Mouse (Mus musculus): ENCODE measurements around the gene Ptprq. TPM values are rescaled to one million over a fixed set of nuclear protein-coding genes. Genes with fewer than 3 reads are reported as not detected.

The Ptprq gene
- polyA plus RNA-seq, 1 experiment, result 1.4 TPM

DNA sequence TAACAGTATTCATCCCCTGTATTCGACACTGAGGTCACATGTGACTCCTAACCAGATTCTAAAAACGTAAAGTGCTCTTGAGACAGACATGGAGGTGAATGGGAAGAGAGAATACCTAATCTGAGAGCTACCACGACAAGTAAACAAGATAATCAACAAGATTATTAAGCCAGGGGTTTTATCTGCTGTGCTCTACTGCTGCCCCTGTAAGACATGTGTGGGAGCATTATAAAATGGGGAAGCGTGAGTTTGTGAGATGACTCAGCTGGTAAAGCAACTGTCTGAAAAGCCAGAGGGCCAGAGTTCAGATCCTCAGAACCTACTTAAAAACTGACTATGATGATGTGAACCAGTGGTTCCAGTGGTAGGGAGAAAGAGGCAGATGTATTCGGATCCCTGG is 22.7 kb downstream of the Ptprq start:
- Histone ChIP-seq H3K4me3 (ENCODE audit: control insufficient read depth, low read depth, low read length) (no peak overlapping the region), H3K36me3 (ENCODE audit: control insufficient read depth, insufficient read depth, low read length) (no peaks in the 10 kb centered on the region), H3K27ac (ENCODE audit: control insufficient read depth, insufficient read depth, low read depth, low read length) (no peak overlapping the region), H3K4me1 (ENCODE audit: control insufficient read depth, insufficient read depth, low read length) (no peaks in the 10 kb centered on the region), H3K27me3 (ENCODE audit: control insufficient read depth, insufficient read depth, low read length) (no peaks in the 10 kb centered on the region)
- TF ChIP-seq POLR2A (IDR thresholded peaks at IDR 0.05; ENCODE audit: control insufficient read depth, low read depth, low read length) (no peak), CTCF (IDR thresholded peaks at IDR 0.05; ENCODE audit: control insufficient read depth, insufficient read depth, insufficient replicate concordance, low read depth, low read length) (no peak)

DNA sequence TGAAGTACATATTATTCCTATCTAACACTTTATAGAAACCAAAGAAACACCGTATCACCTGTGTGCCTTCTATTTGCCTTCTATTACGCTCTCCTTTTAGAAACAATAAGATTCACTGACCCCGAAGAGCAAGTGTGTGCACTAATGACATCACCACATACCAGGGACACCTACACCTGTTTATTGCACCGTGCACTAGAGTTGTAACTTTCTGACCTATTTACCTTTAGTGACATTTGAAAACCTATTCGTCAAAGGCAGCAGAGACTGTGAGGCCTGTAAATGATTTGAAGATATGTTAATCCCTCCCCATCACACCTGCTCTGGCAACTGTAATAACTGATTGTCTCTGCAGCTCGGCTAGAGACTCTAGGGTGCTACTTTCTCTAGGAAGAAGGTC is 32.5 kb downstream of the Ptprq start:
- H3K27ac ChIP-seq (ENCODE audit: control insufficient read depth, insufficient read depth, low read depth, low read length), result no peak overlapping the region
- TF ChIP-seq CTCF (IDR thresholded peaks at IDR 0.05; ENCODE audit: control insufficient read depth, insufficient read depth, insufficient replicate concordance, low read depth, low read length), result no peak
- no peak for TF ChIP-seq POLR2A (IDR thresholded peaks at IDR 0.05; ENCODE audit: control insufficient read depth, low read depth, low read length)
- no peaks in the 10 kb centered on the region for H3K36me3 ChIP-seq (ENCODE audit: control insufficient read depth, insufficient read depth, low read length)
- no peaks in the 10 kb centered on the region for H3K4me1 ChIP-seq (ENCODE audit: control insufficient read depth, insufficient read depth, low read length)
- H3K4me3 ChIP-seq (ENCODE audit: control insufficient read depth, low read depth, low read length), result no peak overlapping the region
- no peaks in the 10 kb centered on the region for H3K27me3 ChIP-seq (ENCODE audit: control insufficient read depth, insufficient read depth, low read length)

DNA sequence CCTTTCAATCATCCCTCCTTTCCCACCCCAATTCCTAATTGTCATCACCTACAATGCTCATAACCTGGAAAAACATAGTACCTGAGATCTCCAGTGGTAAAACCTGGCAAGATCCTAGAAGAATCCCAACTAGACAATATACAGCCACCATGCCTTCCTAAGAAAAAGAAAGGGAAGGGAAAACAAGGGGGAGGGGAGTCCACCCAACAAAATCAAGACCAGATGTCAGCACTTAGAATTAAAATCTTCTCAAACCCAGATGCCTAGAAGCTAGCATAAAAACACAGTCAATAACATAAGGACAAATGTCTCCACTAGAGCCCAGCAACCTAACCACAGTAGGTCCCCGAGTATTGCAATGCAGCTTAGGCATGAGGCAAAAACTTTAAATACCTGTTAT is 43.9 kb downstream of the Ptprq start:
- H3K27ac ChIP-seq (ENCODE audit: control insufficient read depth, insufficient read depth, low read depth, low read length), result no peak overlapping the region
- no peak overlapping the region for H3K4me3 ChIP-seq (ENCODE audit: control insufficient read depth, low read depth, low read length)
- TF ChIP-seq CTCF (IDR thresholded peaks at IDR 0.05; ENCODE audit: control insufficient read depth, insufficient read depth, insufficient replicate concordance, low read depth, low read length), result no peak
- H3K36me3 ChIP-seq (ENCODE audit: control insufficient read depth, insufficient read depth, low read length), result no peaks in the 10 kb centered on the region
- H3K27me3 ChIP-seq (ENCODE audit: control insufficient read depth, insufficient read depth, low read length), result no peaks in the 10 kb centered on the region
- no peaks in the 10 kb centered on the region for H3K4me1 ChIP-seq (ENCODE audit: control insufficient read depth, insufficient read depth, low read length)

DNA sequence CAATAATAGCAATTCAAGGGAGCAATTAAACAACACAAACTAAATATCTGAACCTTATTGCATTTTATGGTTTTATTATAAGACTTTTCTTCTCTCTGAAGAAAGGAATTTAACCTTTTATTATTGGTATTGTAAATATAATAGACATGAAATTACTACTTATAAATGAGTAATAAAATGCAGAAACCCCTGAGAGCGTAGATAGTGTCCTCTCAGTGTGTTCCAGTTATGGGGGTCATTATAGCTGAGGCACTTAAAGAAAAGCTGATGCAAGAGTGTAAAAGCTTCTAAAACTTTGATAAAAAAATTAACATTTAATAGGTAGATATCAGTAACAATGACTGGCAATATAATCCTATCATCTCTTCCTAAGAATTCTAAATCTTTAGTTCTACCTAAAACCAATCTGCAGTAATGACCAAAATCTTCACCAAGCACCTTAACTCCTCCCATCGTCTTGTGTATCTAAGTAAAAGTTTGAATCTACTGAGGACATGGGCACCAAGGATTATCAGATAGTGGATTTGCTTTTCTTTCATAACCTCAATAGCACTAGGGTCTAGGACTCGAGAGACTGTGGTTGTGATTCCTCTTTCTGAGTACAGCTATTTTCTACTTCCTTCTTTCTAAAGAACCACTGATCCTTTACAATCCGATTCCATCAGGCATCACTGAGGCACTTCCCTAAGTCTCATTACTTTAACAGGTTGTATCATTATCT is 51.3 kb downstream of the Ptprq start:
- TF ChIP-seq CTCF (IDR thresholded peaks at IDR 0.05; ENCODE audit: control insufficient read depth, insufficient read depth, insufficient replicate concordance, low read depth, low read length) (no peak), POLR2A (IDR thresholded peaks at IDR 0.05; ENCODE audit: control insufficient read depth, low read depth, low read length) (no peak)
- Histone ChIP-seq H3K4me1 (ENCODE audit: control insufficient read depth, insufficient read depth, low read length) (no peaks in the 10 kb centered on the region), H3K27ac (ENCODE audit: control insufficient read depth, insufficient read depth, low read depth, low read length) (no peak overlapping the region), H3K36me3 (ENCODE audit: control insufficient read depth, insufficient read depth, low read length) (no peaks in the 10 kb centered on the region), H3K4me3 (ENCODE audit: control insufficient read depth, low read depth, low read length) (no peak overlapping the region), H3K27me3 (ENCODE audit: control insufficient read depth, insufficient read depth, low read length) (no peaks in the 10 kb centered on the region)

DNA sequence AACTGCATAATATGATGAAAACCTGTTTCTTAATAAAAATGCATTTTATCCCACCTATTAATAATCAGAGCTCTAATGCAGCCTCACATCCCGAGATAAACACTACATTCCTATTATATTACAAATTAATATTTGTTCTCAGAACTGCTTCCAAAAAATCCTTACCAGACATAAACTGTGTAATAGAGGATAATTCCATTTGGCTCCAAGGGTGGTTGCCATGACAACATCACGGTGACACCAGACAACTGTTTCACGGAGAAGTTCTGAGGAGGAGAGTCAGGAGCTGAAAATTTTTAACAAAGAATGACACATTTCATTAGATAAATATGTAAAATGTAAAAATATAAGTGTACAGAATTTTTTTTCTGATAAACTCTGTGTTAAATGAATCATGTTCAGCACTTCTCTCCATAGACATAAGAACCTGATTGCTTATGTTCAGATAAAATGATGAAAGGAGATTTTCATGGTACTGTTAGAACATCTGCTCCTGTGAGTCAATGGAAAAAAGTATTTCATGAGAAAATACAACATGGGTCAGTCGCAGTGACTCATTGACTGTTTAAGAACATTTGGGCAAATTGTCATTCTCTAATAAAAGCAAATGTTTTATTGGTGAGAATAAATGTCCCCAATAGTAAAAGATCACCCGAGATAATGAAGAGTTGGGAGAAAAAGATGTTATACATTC is 57.3 kb downstream of the Ptprq start:
- Histone ChIP-seq H3K36me3 (ENCODE audit: control insufficient read depth, insufficient read depth, low read length) (no peaks in the 10 kb centered on the region), H3K27ac (ENCODE audit: control insufficient read depth, insufficient read depth, low read depth, low read length) (no peak overlapping the region), H3K4me3 (ENCODE audit: control insufficient read depth, low read depth, low read length) (no peak overlapping the region), H3K27me3 (ENCODE audit: control insufficient read depth, insufficient read depth, low read length) (no peaks in the 10 kb centered on the region), H3K4me1 (ENCODE audit: control insufficient read depth, insufficient read depth, low read length) (no peaks in the 10 kb centered on the region)
- TF ChIP-seq CTCF (IDR thresholded peaks at IDR 0.05; ENCODE audit: control insufficient read depth, insufficient read depth, insufficient replicate concordance, low read depth, low read length), result no peak
- no peak for TF ChIP-seq POLR2A (IDR thresholded peaks at IDR 0.05; ENCODE audit: control insufficient read depth, low read depth, low read length)

DNA sequence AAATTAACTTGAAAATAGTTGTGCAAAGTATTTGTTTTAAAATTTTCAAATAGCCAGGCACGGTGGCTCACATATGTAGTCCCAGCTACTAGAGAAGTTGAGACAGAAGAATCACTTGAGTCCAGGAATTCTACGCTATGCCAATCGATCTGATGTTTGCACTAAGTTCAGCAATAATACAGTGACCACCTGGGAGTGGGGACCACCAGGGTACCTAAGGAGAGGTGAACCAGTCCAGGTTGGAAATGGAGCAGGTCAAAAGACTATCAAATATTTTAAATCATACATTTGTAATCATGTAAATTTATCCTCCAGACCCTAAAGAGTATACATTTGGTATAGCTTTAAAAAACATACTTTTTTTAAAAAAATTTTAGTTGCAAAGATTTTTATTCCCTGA is 57.9 kb downstream of the Ptprq start:
- Histone ChIP-seq H3K27ac (ENCODE audit: control insufficient read depth, insufficient read depth, low read depth, low read length) (no peak overlapping the region), H3K4me1 (ENCODE audit: control insufficient read depth, insufficient read depth, low read length) (no peaks in the 10 kb centered on the region), H3K36me3 (ENCODE audit: control insufficient read depth, insufficient read depth, low read length) (no peaks in the 10 kb centered on the region), H3K27me3 (ENCODE audit: control insufficient read depth, insufficient read depth, low read length) (no peaks in the 10 kb centered on the region), H3K4me3 (ENCODE audit: control insufficient read depth, low read depth, low read length) (no peak overlapping the region)
- TF ChIP-seq CTCF (IDR thresholded peaks at IDR 0.05; ENCODE audit: control insufficient read depth, insufficient read depth, insufficient replicate concordance, low read depth, low read length), result no peak
- TF ChIP-seq POLR2A (IDR thresholded peaks at IDR 0.05; ENCODE audit: control insufficient read depth, low read depth, low read length), result no peak

DNA sequence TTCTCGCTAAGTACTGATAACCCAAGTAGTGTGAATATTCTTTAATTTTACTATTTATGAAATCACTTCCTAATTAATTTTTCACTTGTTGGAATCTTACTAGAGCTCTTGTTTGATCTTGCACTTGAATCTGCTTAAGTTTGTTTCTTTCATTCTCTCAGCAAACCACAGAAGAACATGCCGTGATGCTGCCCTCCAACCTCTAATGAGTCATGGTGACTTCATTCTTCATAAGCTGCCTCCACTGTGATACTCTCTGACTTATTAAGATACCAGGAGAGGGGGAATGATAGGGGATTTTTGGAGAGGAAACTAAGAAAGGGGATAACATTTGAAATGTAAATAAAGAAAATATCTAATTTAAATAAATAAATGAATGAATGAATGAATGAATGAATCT is 60.7 kb downstream of the Ptprq start:
- H3K4me3 ChIP-seq (ENCODE audit: control insufficient read depth, low read depth, low read length), result no peak overlapping the region
- H3K4me1 ChIP-seq (ENCODE audit: control insufficient read depth, insufficient read depth, low read length), result no peaks in the 10 kb centered on the region
- no peak overlapping the region for H3K27ac ChIP-seq (ENCODE audit: control insufficient read depth, insufficient read depth, low read depth, low read length)
- no peak for TF ChIP-seq CTCF (IDR thresholded peaks at IDR 0.05; ENCODE audit: control insufficient read depth, insufficient read depth, insufficient replicate concordance, low read depth, low read length)
- TF ChIP-seq POLR2A (IDR thresholded peaks at IDR 0.05; ENCODE audit: control insufficient read depth, low read depth, low read length), result no peak
- H3K36me3 ChIP-seq (ENCODE audit: control insufficient read depth, insufficient read depth, low read length), result no peaks in the 10 kb centered on the region
- H3K27me3 ChIP-seq (ENCODE audit: control insufficient read depth, insufficient read depth, low read length), result no peaks in the 10 kb centered on the region

Data from testis, adult 2 months (tissue).